Mouse (Mus musculus): ENCODE measurements around the gene Fut8. TPM values are rescaled to one million over a fixed set of nuclear protein-coding genes. Genes with fewer than 3 reads are reported as not detected.

The Fut8 gene
- polyA plus RNA-seq, 1 experiment from 2014 or later = 64.6 TPM

DNA sequence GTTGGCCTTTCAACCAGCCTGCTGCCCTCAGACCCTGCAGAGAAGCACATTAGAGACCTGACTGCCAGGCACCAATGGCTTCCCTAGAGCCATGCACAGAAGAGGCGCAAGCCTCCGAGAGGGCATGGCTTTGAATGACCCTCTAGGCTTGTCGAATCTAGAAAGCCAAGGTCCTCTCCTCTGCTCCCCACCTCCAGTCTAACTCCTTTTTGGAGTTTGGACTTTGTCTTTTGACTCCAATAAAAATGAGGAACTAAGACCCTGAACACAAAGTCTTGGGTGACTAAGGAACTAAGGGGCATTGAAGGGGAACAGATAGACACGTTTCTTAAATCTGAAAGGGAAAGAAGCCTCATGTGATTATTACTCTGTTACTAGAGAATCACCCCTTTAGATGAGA, 39.7 kb upstream of the Fut8 start:
- Histone ChIP-seq H3K9me3 (ENCODE audit: control insufficient read depth, low read length) (no peaks in the 10 kb centered on the region), H3K4me1 (ENCODE audit: control insufficient read depth, insufficient read depth, low read depth, low read length) (no peaks in the 10 kb centered on the region), H3K4me2 (ENCODE audit: low read length) (no peak overlapping the region), H3K27me3 (replicated peaks; ENCODE audit: control insufficient read depth, insufficient read depth, low read length) (no peaks in the 10 kb centered on the region), H3K27ac (ENCODE audit: low read depth, low read length) (no peak overlapping the region), H3K4me3 (ENCODE audit: low read length) (no peak overlapping the region), H3K9ac (ENCODE audit: low read depth, low read length) (no peak overlapping the region), H3K36me3 (ENCODE audit: control insufficient read depth, insufficient read depth, low read length) (no peaks in the 10 kb centered on the region)
- 94% methylated on average over 4 of the region's 4 CpGs for WGBS
- no peak for ATAC-seq

GRCm38 (mm10) chr12:77201461-77202143, 36.3 kb upstream of the Fut8 start:
- 73% methylated on average over 10 of the region's 10 CpGs for WGBS
- no peaks in the 10 kb centered on the region for H3K27me3 ChIP-seq (replicated peaks; ENCODE audit: control insufficient read depth, insufficient read depth, low read length)

DNA sequence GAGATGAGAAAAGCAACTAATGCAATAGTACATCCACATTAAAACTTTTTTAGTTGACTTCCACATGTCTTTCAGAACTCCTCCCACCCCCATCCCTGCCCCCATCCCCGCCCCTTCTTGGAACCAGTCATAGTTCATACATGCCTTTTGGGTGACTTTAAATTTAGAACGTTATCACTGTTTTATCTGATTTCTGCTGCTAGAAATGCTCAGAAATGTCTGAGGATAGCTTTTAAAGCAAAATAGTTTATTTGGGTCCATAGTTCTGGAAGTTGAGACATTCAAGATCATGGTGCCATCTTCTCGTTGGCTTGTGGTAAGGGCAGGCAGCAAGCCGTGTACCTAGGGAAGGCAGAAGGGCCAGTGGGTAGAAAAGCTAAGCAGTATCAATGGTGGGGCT, 34.8 kb upstream of the Fut8 start:
- Histone ChIP-seq H3K4me1 (ENCODE audit: control insufficient read depth, insufficient read depth, low read depth, low read length) (no peaks in the 10 kb centered on the region), H3K9me3 (ENCODE audit: control insufficient read depth, low read length) (no peaks in the 10 kb centered on the region), H3K4me3 (ENCODE audit: low read length) (no peak overlapping the region), H3K36me3 (ENCODE audit: control insufficient read depth, insufficient read depth, low read length) (no peaks in the 10 kb centered on the region), H3K27ac (ENCODE audit: low read depth, low read length) (no peak overlapping the region), H3K9ac (ENCODE audit: low read depth, low read length) (no peak overlapping the region), H3K27me3 (replicated peaks; ENCODE audit: control insufficient read depth, insufficient read depth, low read length) (no peaks in the 10 kb centered on the region), H3K4me2 (ENCODE audit: low read length) (no peak overlapping the region)
- WGBS = 93% methylated on average over 4 of the region's 4 CpGs
- no peak for ATAC-seq

More at GRCm38 (mm10) chr12:77201461-77202143, 36.3 kb upstream of the Fut8 start:
- Histone ChIP-seq H3K9ac (ENCODE audit: low read depth, low read length) (no peak overlapping the region), H3K4me3 (ENCODE audit: low read length) (no peak overlapping the region), H3K36me3 (ENCODE audit: control insufficient read depth, insufficient read depth, low read length) (no peaks in the 10 kb centered on the region), H3K9me3 (ENCODE audit: control insufficient read depth, low read length) (no peaks in the 10 kb centered on the region), H3K4me2 (ENCODE audit: low read length) (no peak overlapping the region), H3K27ac (ENCODE audit: low read depth, low read length) (no peak overlapping the region), H3K4me1 (ENCODE audit: control insufficient read depth, insufficient read depth, low read depth, low read length) (no peaks in the 10 kb centered on the region)
- no peak for ATAC-seq

DNA sequence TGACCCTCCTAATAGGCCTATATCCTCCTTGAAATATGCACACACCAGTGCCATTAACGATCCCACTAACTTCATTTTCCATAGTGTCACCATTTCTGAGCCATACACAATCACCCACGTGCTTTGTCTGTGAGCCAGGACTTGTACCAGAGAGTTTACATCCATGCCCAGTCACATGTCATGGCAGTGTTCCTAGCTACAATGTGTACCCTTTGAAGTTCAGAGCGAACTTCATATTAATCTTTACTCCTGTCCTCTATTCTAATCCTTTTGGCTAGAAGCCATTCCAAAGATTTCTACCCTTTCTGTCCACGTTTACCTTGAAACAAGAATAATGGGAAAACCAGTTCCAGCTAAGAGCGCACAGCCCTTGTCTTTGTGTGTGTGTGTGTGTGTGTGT, 31.1 kb upstream of the Fut8 start:
- Histone ChIP-seq H3K4me1 (ENCODE audit: control insufficient read depth, insufficient read depth, low read depth, low read length) (no peaks in the 10 kb centered on the region), H3K4me2 (ENCODE audit: low read length) (no peak overlapping the region), H3K27me3 (replicated peaks; ENCODE audit: control insufficient read depth, insufficient read depth, low read length) (no peaks in the 10 kb centered on the region), H3K4me3 (ENCODE audit: low read length) (no peak overlapping the region), H3K27ac (ENCODE audit: low read depth, low read length) (no peak overlapping the region), H3K36me3 (ENCODE audit: control insufficient read depth, insufficient read depth, low read length) (no peaks in the 10 kb centered on the region), H3K9me3 (ENCODE audit: control insufficient read depth, low read length) (no peaks in the 10 kb centered on the region), H3K9ac (ENCODE audit: low read depth, low read length) (no peak overlapping the region)
- WGBS = 80% methylated on average over 5 of the region's 5 CpGs
- ATAC-seq = no peak

- H3K4me2 ChIP-seq (ENCODE audit: low read length) = no peak overlapping the region
- H3K4me1 ChIP-seq (ENCODE audit: control insufficient read depth, insufficient read depth, low read depth, low read length) = no peaks in the 10 kb centered on the region
- H3K9me3 ChIP-seq (ENCODE audit: control insufficient read depth, low read length) = no peaks in the 10 kb centered on the region
- WGBS = 98% methylated on average over 2 of the region's 2 CpGs
- H3K27me3 ChIP-seq (replicated peaks; ENCODE audit: control insufficient read depth, insufficient read depth, low read length) = no peaks in the 10 kb centered on the region
- no peak for ATAC-seq
- H3K4me3 ChIP-seq (ENCODE audit: low read length) = no peak overlapping the region
- H3K9ac ChIP-seq (ENCODE audit: low read depth, low read length) = no peak overlapping the region
- no peaks in the 10 kb centered on the region for H3K36me3 ChIP-seq (ENCODE audit: control insufficient read depth, insufficient read depth, low read length)
- no peak overlapping the region for H3K27ac ChIP-seq (ENCODE audit: low read depth, low read length)
Measured at GRCm38 (mm10) chr12:77208056-77208455, 29.9 kb upstream of the Fut8 start.

DNA sequence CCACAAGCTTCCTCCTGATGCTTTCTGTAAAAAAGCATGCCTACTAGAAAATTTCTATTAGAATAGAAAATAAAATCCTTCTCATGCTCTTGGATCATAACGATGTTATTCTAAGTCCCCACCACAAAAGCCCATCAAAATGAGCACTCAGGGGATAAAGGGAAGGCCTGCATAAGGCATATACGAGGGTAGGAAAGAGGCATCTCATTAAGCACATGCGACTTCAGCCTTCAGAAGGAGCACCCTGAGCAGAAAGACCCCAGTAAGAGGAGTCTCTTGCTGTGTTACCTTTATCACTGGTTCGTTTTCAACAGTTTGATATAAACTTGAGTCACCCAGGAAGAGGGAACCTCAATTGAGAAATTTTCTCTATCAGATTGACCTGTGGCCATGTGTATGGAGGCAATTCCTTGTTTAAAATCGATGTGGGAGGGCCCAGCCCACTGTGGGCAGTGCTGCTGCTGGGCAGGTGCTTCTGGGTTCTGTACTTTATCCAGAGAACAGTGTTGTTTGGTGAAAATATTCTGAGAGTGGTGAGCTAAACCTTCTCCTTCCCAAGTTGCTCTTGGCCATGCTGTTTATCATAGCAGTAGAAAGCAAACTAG, 29.2 kb upstream of the Fut8 start:
- Histone ChIP-seq H3K4me1 (ENCODE audit: control insufficient read depth, insufficient read depth, low read depth, low read length) (no peaks in the 10 kb centered on the region), H3K27me3 (replicated peaks; ENCODE audit: control insufficient read depth, insufficient read depth, low read length) (no peaks in the 10 kb centered on the region), H3K9me3 (ENCODE audit: control insufficient read depth, low read length) (no peaks in the 10 kb centered on the region), H3K9ac (ENCODE audit: low read depth, low read length) (no peak overlapping the region), H3K36me3 (ENCODE audit: control insufficient read depth, insufficient read depth, low read length) (no peaks in the 10 kb centered on the region), H3K4me2 (ENCODE audit: low read length) (no peak overlapping the region), H3K4me3 (ENCODE audit: low read length) (no peak overlapping the region), H3K27ac (ENCODE audit: low read depth, low read length) (no peak overlapping the region)
- 78% methylated on average over 5 of the region's 5 CpGs for WGBS
- no peak for ATAC-seq

DNA sequence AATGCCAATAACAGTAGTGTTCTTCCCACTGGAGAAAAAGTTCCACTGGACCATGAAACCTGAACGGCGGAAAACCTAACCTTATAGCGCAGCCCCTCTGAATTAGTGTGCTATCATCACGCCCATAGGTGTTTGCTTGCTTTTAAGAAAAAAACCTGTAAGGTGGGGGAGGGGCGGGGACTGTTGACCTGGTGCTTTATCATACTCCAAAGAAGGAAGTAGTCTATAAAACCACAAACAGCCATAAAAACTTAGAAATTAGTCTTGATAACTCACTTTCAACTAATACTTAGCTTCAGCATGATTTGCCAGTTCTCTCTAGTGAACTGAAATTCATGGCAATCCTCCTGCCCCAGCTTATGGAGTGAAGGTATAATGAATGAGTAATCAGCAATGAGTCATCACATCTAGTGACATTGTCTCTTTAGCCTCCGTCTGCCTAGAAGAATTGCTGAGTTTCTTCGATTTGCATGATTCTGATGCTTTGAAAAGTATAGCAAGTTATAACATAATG, 26.2 kb upstream of the Fut8 start:
- H3K4me2 ChIP-seq (ENCODE audit: low read length) = no peak overlapping the region
- no peak for ATAC-seq
- H3K4me1 ChIP-seq (ENCODE audit: control insufficient read depth, insufficient read depth, low read depth, low read length) = no peaks in the 10 kb centered on the region
- H3K27ac ChIP-seq (ENCODE audit: low read depth, low read length) = no peak overlapping the region
- 91% methylated on average over 7 of the region's 7 CpGs for WGBS
- H3K27me3 ChIP-seq (replicated peaks; ENCODE audit: control insufficient read depth, insufficient read depth, low read length) = no peaks in the 10 kb centered on the region
- H3K36me3 ChIP-seq (ENCODE audit: control insufficient read depth, insufficient read depth, low read length) = no peaks in the 10 kb centered on the region
- no peak overlapping the region for H3K9ac ChIP-seq (ENCODE audit: low read depth, low read length)
- no peak overlapping the region for H3K4me3 ChIP-seq (ENCODE audit: low read length)
- no peaks in the 10 kb centered on the region for H3K9me3 ChIP-seq (ENCODE audit: control insufficient read depth, low read length)

DNA sequence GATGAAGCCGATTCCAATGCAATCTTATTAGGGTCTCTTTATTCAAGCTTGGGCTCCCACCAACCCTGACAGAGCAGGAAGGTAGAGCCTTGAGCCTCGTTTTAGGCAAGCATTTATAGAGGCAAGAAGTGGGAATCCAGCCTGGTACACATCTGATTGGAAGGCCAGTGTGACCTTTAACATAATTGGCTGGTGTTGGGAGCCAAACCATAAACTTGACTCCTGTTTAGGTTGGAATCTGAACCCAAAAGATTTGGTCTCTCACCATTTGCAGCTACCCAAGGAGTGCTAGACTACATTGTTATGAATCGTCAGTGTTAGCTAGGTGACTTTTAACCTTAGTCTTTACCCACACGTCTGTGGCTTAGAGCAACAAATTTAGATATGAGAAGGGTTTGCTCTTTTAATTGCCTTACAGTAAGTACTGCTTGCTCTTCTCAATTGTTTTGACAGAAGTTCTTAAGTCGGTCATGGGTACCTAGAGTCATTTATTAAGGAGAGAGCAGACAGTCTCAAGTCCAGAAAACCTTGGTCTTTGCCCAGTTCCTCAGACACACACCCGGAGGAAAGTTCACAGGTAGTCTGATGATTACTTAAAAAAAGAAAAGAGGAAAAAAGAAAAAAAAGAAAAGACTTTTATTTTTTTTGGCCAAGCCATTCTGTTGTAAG, 23.9 kb upstream of the Fut8 start:
- H3K9me3 ChIP-seq (ENCODE audit: control insufficient read depth, low read length) = no peaks in the 10 kb centered on the region
- no peak overlapping the region for H3K9ac ChIP-seq (ENCODE audit: low read depth, low read length)
- no peak overlapping the region for H3K27ac ChIP-seq (ENCODE audit: low read depth, low read length)
- 85% methylated on average over 6 of the region's 6 CpGs for WGBS
- ATAC-seq = no peak
- H3K27me3 ChIP-seq (replicated peaks; ENCODE audit: control insufficient read depth, insufficient read depth, low read length) = no peaks in the 10 kb centered on the region
- H3K36me3 ChIP-seq (ENCODE audit: control insufficient read depth, insufficient read depth, low read length) = no peaks in the 10 kb centered on the region
- no peak overlapping the region for H3K4me2 ChIP-seq (ENCODE audit: low read length)
- H3K4me1 ChIP-seq (ENCODE audit: control insufficient read depth, insufficient read depth, low read depth, low read length) = no peaks in the 10 kb centered on the region
- H3K4me3 ChIP-seq (ENCODE audit: low read length) = no peak overlapping the region

GRCm38 (mm10) chr12:77214565-77214909, 23.4 kb upstream of the Fut8 start:
- H3K27me3 ChIP-seq (replicated peaks; ENCODE audit: control insufficient read depth, insufficient read depth, low read length) = no peaks in the 10 kb centered on the region
- H3K4me3 ChIP-seq (ENCODE audit: low read length) = no peak overlapping the region
- no peak for ATAC-seq
- no peaks in the 10 kb centered on the region for H3K4me1 ChIP-seq (ENCODE audit: control insufficient read depth, insufficient read depth, low read depth, low read length)
- no peak overlapping the region for H3K9ac ChIP-seq (ENCODE audit: low read depth, low read length)
- no peaks in the 10 kb centered on the region for H3K9me3 ChIP-seq (ENCODE audit: control insufficient read depth, low read length)
- no peak overlapping the region for H3K4me2 ChIP-seq (ENCODE audit: low read length)
- WGBS = 88% methylated on average over 3 of the region's 3 CpGs
- no peak overlapping the region for H3K27ac ChIP-seq (ENCODE audit: low read depth, low read length)
- no peaks in the 10 kb centered on the region for H3K36me3 ChIP-seq (ENCODE audit: control insufficient read depth, insufficient read depth, low read length)
